Mouse (Mus musculus): ENCODE measurements around the gene Trmt2a. TPM values are rescaled to one million over a fixed set of nuclear protein-coding genes. Genes with fewer than 3 reads are reported as not detected.
"Not testable (repeated sequence)": the region's sequence is repeated elsewhere in the genome, so short reads cannot be mapped to it uniquely, and the experiment has no call there.

Gene Trmt2a
- polyA plus RNA-seq, 1 experiment, result 3.8 TPM

GRCm38 (mm10) chr16:18258221-18258620, 9.7 kb downstream of the Trmt2a start, which contains the start of gene Gm49776:
Gene Gm49776, minus strand, starts transcription at chr16:18258321.
- Histone ChIP-seq H3K4me3 (replicated peaks) (no peak within 1 kb of the TSS), H3K9me3 (ENCODE audit: control insufficient read depth, low read length) (no peaks in the 10 kb centered on the region), H3K36me3 (ENCODE audit: control insufficient read depth) (peaks cover 98% of the 10 kb centered on the region), H3K4me1 (ENCODE audit: control insufficient read depth) (peaks cover 8% of the 10 kb centered on the region), H3K27me3 (ENCODE audit: control insufficient read depth) (no peaks in the 10 kb centered on the region)
- TF ChIP-seq GATA1 (IDR thresholded peaks at IDR 0.05; ENCODE audit: low read length), result no peak
- no peak for TF ChIP-seq TAL1 (IDR thresholded peaks at IDR 0.05; ENCODE audit: low read length)

GRCm38 (mm10) chr16:18265024-18265423, 16.5 kb downstream of the Trmt2a start:
- Histone ChIP-seq H3K9me3 (ENCODE audit: control insufficient read depth, low read length) (no peaks in the 10 kb centered on the region), H3K4me3 (replicated peaks) (no peak overlapping the region), H3K36me3 (ENCODE audit: control insufficient read depth) (peaks cover 96% of the 10 kb centered on the region), H3K4me1 (ENCODE audit: control insufficient read depth) (no peaks in the 10 kb centered on the region), H3K27me3 (ENCODE audit: control insufficient read depth) (no peaks in the 10 kb centered on the region)
- TF ChIP-seq TAL1 (IDR thresholded peaks at IDR 0.05; ENCODE audit: low read length) (no peak), GATA1 (IDR thresholded peaks at IDR 0.05; ENCODE audit: low read length) (no peak)

- TF ChIP-seq TAL1 (IDR thresholded peaks at IDR 0.05; ENCODE audit: low read length), result no peak
- TF ChIP-seq GATA1 (IDR thresholded peaks at IDR 0.05; ENCODE audit: low read length), result no peak
- H3K4me1 ChIP-seq (ENCODE audit: control insufficient read depth), result no peaks in the 10 kb centered on the region
- no peaks in the 10 kb centered on the region for H3K9me3 ChIP-seq (ENCODE audit: control insufficient read depth, low read length)
- no peak overlapping the region for H3K4me3 ChIP-seq (replicated peaks)
- H3K27me3 ChIP-seq (ENCODE audit: control insufficient read depth), result no peaks in the 10 kb centered on the region
- peaks cover 98% of the 10 kb centered on the region for H3K36me3 ChIP-seq (ENCODE audit: control insufficient read depth)
These were observed 19.7 kb downstream of the Trmt2a start for GRCm38 (mm10) chr16:18268182-18268581.

GRCm38 (mm10) chr16:18275166-18275565, 26.7 kb downstream of the Trmt2a start:
- TF ChIP-seq TAL1 (IDR thresholded peaks at IDR 0.05; ENCODE audit: low read length), result no peak
- no peak for TF ChIP-seq GATA1 (IDR thresholded peaks at IDR 0.05; ENCODE audit: low read length)

GRCm38 (mm10) chr16:18288166-18288565, 39.7 kb downstream of the Trmt2a start:
- Histone ChIP-seq H3K36me3 (ENCODE audit: control insufficient read depth) (peaks cover 53% of the 10 kb centered on the region), H3K4me3 (replicated peaks) (peak overlapping the region; percentile 97), H3K27me3 (ENCODE audit: control insufficient read depth) (no peaks in the 10 kb centered on the region), H3K4me1 (ENCODE audit: control insufficient read depth) (peaks cover 41% of the 10 kb centered on the region), H3K9me3 (ENCODE audit: control insufficient read depth, low read length) (no peaks in the 10 kb centered on the region)
- TF ChIP-seq GATA1 (IDR thresholded peaks at IDR 0.05; ENCODE audit: low read length) (no peak), TAL1 (IDR thresholded peaks at IDR 0.05; ENCODE audit: low read length) (no peak)

More at GRCm38 (mm10) chr16:18275166-18275565, 26.7 kb downstream of the Trmt2a start:
- Histone ChIP-seq H3K9me3 (ENCODE audit: control insufficient read depth, low read length) (no peaks in the 10 kb centered on the region), H3K4me3 (replicated peaks) (no peak overlapping the region), H3K27me3 (ENCODE audit: control insufficient read depth) (no peaks in the 10 kb centered on the region), H3K36me3 (ENCODE audit: control insufficient read depth) (peaks cover 96% of the 10 kb centered on the region), H3K4me1 (ENCODE audit: control insufficient read depth) (no peaks in the 10 kb centered on the region)

GRCm38 (mm10) chr16:18288581-18289061, 40.1 kb downstream of the Trmt2a start:
- Histone ChIP-seq H3K27me3 (ENCODE audit: control insufficient read depth) (no peaks in the 10 kb centered on the region), H3K4me1 (ENCODE audit: control insufficient read depth) (peaks cover 41% of the 10 kb centered on the region), H3K4me3 (replicated peaks) (peak overlapping the region; percentile 97), H3K36me3 (ENCODE audit: control insufficient read depth) (peaks cover 49% of the 10 kb centered on the region), H3K9me3 (ENCODE audit: control insufficient read depth, low read length) (no peaks in the 10 kb centered on the region)
- no peak for TF ChIP-seq GATA1 (IDR thresholded peaks at IDR 0.05; ENCODE audit: low read length)
- no peak for TF ChIP-seq TAL1 (IDR thresholded peaks at IDR 0.05; ENCODE audit: low read length)

GRCm38 (mm10) chr16:18289067-18289588, 40.6 kb downstream of the Trmt2a start, which contains the start of gene Dgcr8:
Gene Dgcr8, minus strand, starts transcription at chr16:18289246.
- TF ChIP-seq TAL1 (IDR thresholded peaks at IDR 0.05; ENCODE audit: low read length) (no peak), GATA1 (IDR thresholded peaks at IDR 0.05; ENCODE audit: low read length) (no peak)
- peaks cover 44% of the 10 kb centered on the region for H3K36me3 ChIP-seq (ENCODE audit: control insufficient read depth)
- H3K9me3 ChIP-seq (ENCODE audit: control insufficient read depth, low read length), result no peaks in the 10 kb centered on the region
- H3K27me3 ChIP-seq (ENCODE audit: control insufficient read depth), result no peaks in the 10 kb centered on the region
- peak within 1 kb of the TSS; percentile 97 for H3K4me3 ChIP-seq (replicated peaks)
- peaks cover 40% of the 10 kb centered on the region for H3K4me1 ChIP-seq (ENCODE audit: control insufficient read depth)

- not testable (repeated sequence) for H3K27me3 ChIP-seq (ENCODE audit: control insufficient read depth); H3K9me3 ChIP-seq (ENCODE audit: control insufficient read depth, low read length)
- Histone ChIP-seq H3K4me3 (replicated peaks) (peak overlapping the region; percentile 97), H3K36me3 (ENCODE audit: control insufficient read depth) (peaks cover 39% of the 10 kb centered on the region), H3K4me1 (ENCODE audit: control insufficient read depth) (peaks cover 39% of the 10 kb centered on the region)
These were observed 41.1 kb downstream of the Trmt2a start for GRCm38 (mm10) chr16:18289614-18290013.

Other genes starting within 250 kb of the Trmt2a start
- gene Dgcr6, start 195.8 kb upstream of the Trmt2a start, polyA plus RNA-seq (2012), result 0.66 and 1.0 TPM in 2 replicates
- 0.06 and 0.20 TPM in 2 replicates for gene Prodh, start 158.5 kb upstream of the Trmt2a start, polyA plus RNA-seq (2012)
- 0.02 TPM in 1 of 2 replicates, not detected in the other for gene Rtn4r, start 121.0 kb upstream of the Trmt2a start, polyA plus RNA-seq (2012)
- gene Ccdc188, start 30.8 kb upstream of the Trmt2a start, polyA plus RNA-seq (2012), result not detected in 2 replicates
- 0.20 and 0.31 TPM in 2 replicates for gene Zdhhc8, start 13.5 kb upstream of the Trmt2a start, polyA plus RNA-seq (2012)
- gene Ranbp1, start 53 bp downstream of the Trmt2a start, polyA plus RNA-seq (2012), result 72.2 and 86.6 TPM in 2 replicates
- gene Gm49776, start 9.6 kb downstream of the Trmt2a start, polyA plus RNA-seq (2012), result not detected in 2 replicates
- 0.64 and 0.95 TPM in 2 replicates for gene Dgcr8, start 40.6 kb downstream of the Trmt2a start, polyA plus RNA-seq (2012)
- gene Tango2, start 99.4 kb downstream of the Trmt2a start, polyA plus RNA-seq (2012), result 5.6 and 7.4 TPM in 2 replicates
- 0.84 and 1.3 TPM in 2 replicates for gene Arvcf, start 99.5 kb downstream of the Trmt2a start, polyA plus RNA-seq (2012)
- 16.0 and 18.6 TPM in 2 replicates for gene Txnrd2, start 177.7 kb downstream of the Trmt2a start, polyA plus RNA-seq (2012)
- 7.4 and 19.9 TPM in 2 replicates for gene Comt, start 178.2 kb downstream of the Trmt2a start, polyA plus RNA-seq (2012)

Measured in erythroblast, embryonic 14.5 days (primary cell).